Mouse (Mus musculus): ENCODE measurements around the gene Sardh.

GRCm38 (mm10) chr2:27174242-27174641 lies 73.9 kb downstream of the Sardh start:
- TF ChIP-seq CTCF (conservative IDR thresholded peaks at IDR 0.05; ENCODE audit: low read length): no peak
- no peak for TF ChIP-seq POU5F1 (IDR thresholded peaks at IDR 0.05; ENCODE audit: borderline replicate concordance, low read length)

Measured in E14TG2a.4 (cell line).